Mouse (Mus musculus) limb, embryonic 14.5 days (tissue): ENCODE measurements around the gene Gpr19. TPM values are rescaled to one million over a fixed set of nuclear protein-coding genes. Genes with fewer than 3 reads are reported as not detected.

ENCODE experiments used
- ATAC-seq: fragments of 200-750 bp; cut with Nextera tagmentation; 2 replicates; pipeline ENCODE4 v1.8.0; 2017; ENCODE audit warnings: low read depth, moderate number of reproducible peaks, moderate TSS enrichment; ENCODE audit not compliant: low FRiP score
- DNase-seq: peaks from one replicate; pipeline ENCODE4 v3.0.0-alpha.2; 2015; ENCODE audit warnings: low spot score
- H3K27ac ChIP-seq: fragments of 300-500 bp; sonication (generic); replicated peaks from 2 replicates; pipeline ENCODE4 v1.5.1; 2014; ENCODE audit warnings: low read depth, mild to moderate bottlenecking, low read length, moderate library complexity, mixed read lengths
- H3K27me3 ChIP-seq: fragments of 300-500 bp; sonication (generic); 2 replicates; pipeline ENCODE4 v1.6.1; 2014; ENCODE audit warnings: low read length, mixed read lengths; ENCODE audit not compliant: control insufficient read depth, insufficient read depth
- H3K36me3 ChIP-seq: fragments of 300-500 bp; sonication (generic); 2 replicates; pipeline ENCODE4 v1.6.1; 2014; ENCODE audit warnings: mild to moderate bottlenecking, low read length, moderate library complexity, mixed read lengths; ENCODE audit not compliant: control insufficient read depth, insufficient read depth
- H3K4me1 ChIP-seq: fragments of 300-500 bp; sonication (generic); 2 replicates; pipeline ENCODE4 v1.6.1; 2014; ENCODE audit warnings: antibody characterized with exemption, low read length, mixed read lengths; ENCODE audit not compliant: control insufficient read depth, insufficient read depth
- H3K4me2 ChIP-seq: fragments of 300-500 bp; sonication (generic); replicated peaks from 2 replicates; pipeline ENCODE4 v1.6.1; 2014; ENCODE audit warnings: low read depth, mild to moderate bottlenecking, low read length, moderate library complexity; ENCODE audit not compliant: severe bottlenecking
- H3K4me3 ChIP-seq: fragments of 300-500 bp; sonication (generic); replicated peaks from 2 replicates; pipeline ENCODE4 v1.5.1; 2014; ENCODE audit warnings: low read length
- H3K9ac ChIP-seq: fragments of 300-500 bp; sonication (generic); 2 replicates; pipeline ENCODE4 v1.6.1; 2014; ENCODE audit warnings: mild to moderate bottlenecking, low read depth, low read length, moderate library complexity; ENCODE audit not compliant: severe bottlenecking
- H3K9me3 ChIP-seq: fragments of 300-500 bp; sonication (generic); 2 replicates; pipeline ENCODE4 v1.6.1; 2016; ENCODE audit warnings: low read length; ENCODE audit not compliant: control insufficient read depth
- POLR2A ChIP-seq: fragments of 200-500 bp; IDR thresholded peaks from 2 replicates; pipeline ENCODE4 v1.8.0; 2012; ENCODE audit warnings: inconsistent platforms, mild to moderate bottlenecking, moderate library complexity, borderline replicate concordance; ENCODE audit not compliant: insufficient read depth, insufficient read length; ENCODE audit errors: extremely low read depth
- WGBS: fragments of 180-500 bp; shearing (Covaris S2); extraction: QIAGEN DNeasy Blood & Tissue Kit; methylation state at CpG from one replicate; pipeline ENCODE4 v1.1.7; 2014; 5-methylcytosine and 5-hydroxymethylcytosine counted together
- polyA plus RNA-seq, 2 experiments: library from polyadenylated mRNA; depleted of rRNA in 1 of 2; stranded (reverse) in 1 of 2; unstranded in 1 of 2; fragments of >200 nt; fragmentation: Nextera tagmentation in 1 of 2; extraction: Ambion mirVana in 1 of 2; gene quantifications; 2 replicates each; pipeline versions ENCODE4 v1.2.1 to v1.2.3; 2012 to 2014

Gpr19 gene
- polyA plus RNA-seq, 2 experiments = 7.9 to 8.9 TPM

DNA sequence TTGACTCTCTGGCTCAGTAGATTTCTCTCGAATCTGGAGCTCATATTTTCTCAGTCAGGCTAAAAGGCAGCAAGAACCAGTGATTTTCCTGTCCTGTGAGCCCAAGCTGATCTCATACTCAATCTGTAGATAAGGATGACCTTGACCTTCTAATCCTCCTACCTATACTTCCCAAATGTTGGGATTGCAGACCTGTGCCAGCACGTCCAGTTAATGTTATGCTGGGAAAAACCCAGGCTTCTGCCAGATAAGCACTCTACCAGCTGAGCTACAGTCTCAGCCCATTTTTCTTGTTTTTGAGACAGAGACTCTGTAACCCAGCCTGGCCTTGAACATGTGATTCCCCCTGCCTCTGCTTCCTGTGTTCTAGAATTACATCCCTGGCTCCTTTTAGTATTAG is 58.0 kb downstream of the Gpr19 start:
- Histone ChIP-seq H3K4me2 (no peak overlapping the region), H3K4me1 (no peaks in the 10 kb centered on the region), H3K36me3 (no peaks in the 10 kb centered on the region), H3K4me3 (no peak overlapping the region), H3K27me3 (no peaks in the 10 kb centered on the region), H3K27ac (no peak overlapping the region), H3K9me3 (no peaks in the 10 kb centered on the region), H3K9ac (no peak overlapping the region)
- ATAC-seq (no peak), DNase-seq (no peak)
- no peak for TF ChIP-seq POLR2A
- WGBS = 77% methylated on average over 2 of the region's 2 CpGs

DNA sequence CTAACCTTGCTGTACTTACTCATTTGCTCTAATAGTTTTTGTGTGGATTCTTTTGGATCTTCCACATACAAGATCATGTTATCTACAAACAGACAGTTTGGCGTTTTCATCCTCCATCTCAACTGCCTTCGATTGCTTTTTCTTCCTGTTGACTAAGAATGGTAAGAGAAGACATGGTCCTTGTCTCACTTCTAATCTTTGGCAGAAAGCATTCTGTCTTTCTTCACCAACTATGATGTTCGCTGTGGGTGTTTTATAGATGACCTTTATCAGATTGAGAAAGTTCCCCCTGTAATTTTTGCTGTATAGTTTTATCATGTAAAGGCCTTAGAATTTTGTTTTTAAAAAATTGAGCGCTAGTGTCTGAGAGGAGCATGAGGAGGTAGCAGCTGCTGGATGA is 60.3 kb downstream of the Gpr19 start:
- Histone ChIP-seq H3K9ac (no peak overlapping the region), H3K9me3 (no peaks in the 10 kb centered on the region), H3K4me2 (no peak overlapping the region), H3K4me1 (no peaks in the 10 kb centered on the region), H3K27me3 (no peaks in the 10 kb centered on the region), H3K27ac (no peak overlapping the region), H3K36me3 (no peaks in the 10 kb centered on the region), H3K4me3 (no peak overlapping the region)
- TF ChIP-seq POLR2A = no peak
- no peak for ATAC-seq
- 87% methylated on average over 4 of the region's 4 CpGs for WGBS
- DNase-seq = no peak

DNA sequence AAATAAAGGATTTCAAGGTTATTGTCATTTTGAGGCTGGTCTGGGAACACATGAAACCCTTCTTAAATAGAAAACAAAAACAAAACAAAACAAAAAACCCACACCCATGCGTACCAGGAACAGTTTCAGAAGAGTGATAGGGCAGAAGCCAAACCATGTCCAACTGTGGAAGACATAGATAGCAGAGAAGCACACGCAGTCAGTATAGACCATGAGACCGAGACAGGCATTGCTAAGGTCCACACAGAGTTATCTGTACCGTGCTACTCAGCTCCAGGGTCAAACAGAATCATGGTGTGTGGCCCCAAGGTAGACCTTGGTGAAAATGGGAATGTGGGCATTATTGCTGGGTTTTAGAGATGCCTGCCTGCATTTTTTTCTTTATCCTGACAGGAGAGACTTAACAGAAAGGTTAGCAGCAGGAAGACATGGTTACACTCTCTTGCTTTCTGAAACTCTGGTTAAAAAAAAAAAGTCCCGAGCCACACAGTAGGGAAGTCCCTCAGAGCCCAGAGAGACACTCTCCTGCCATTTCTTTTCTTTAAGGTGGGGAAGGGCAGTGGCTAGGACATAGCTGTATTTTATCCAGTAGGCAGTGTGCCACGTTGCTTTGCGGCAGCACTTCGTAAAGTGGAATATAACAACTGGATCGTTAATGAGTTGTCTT is 63.7 kb downstream of the Gpr19 start:
- no peak overlapping the region for H3K4me2 ChIP-seq
- H3K4me3 ChIP-seq = no peak overlapping the region
- 63% methylated on average over 9 of the region's 9 CpGs for WGBS
- H3K27me3 ChIP-seq = no peaks in the 10 kb centered on the region
- TF ChIP-seq POLR2A = no peak
- DNase-seq (no peak), ATAC-seq (no peak)
- no peaks in the 10 kb centered on the region for H3K4me1 ChIP-seq
- no peaks in the 10 kb centered on the region for H3K36me3 ChIP-seq
- H3K9ac ChIP-seq = no peak overlapping the region
- H3K9me3 ChIP-seq = no peaks in the 10 kb centered on the region
- H3K27ac ChIP-seq = no peak overlapping the region

DNA sequence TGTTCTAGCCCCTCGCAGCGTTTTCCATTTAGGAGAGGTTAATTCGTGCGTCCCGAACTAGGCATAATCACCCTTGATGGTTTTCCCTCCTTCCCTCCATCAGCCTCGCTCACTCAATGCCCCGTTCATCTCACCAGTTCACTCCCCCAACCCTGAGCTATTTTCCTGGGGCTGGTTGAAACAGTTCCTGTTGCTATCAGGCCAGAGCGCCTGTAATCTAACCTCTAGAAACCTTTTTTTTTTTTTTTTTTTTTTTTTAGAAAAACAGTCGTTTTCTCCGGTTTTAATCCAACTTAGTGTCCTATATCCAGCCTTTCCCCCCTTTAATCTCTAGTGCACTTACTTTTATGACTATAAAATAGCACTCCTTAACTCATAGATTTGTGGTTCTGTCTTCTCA is 67.6 kb downstream of the Gpr19 start:
- H3K27ac ChIP-seq = peak overlapping the region; percentile 79
- no peak for DNase-seq
- peak overlapping the region; percentile 77 for H3K4me2 ChIP-seq
- H3K9ac ChIP-seq = peak overlapping the region; percentile 67
- TF ChIP-seq POLR2A = no peak
- ATAC-seq = no peak
- peaks cover 7% of the 10 kb centered on the region; the same call in 1 of the 2 replicates for H3K4me1 ChIP-seq
- peak overlapping the region; percentile 72 for H3K4me3 ChIP-seq
- H3K36me3 ChIP-seq = no peaks in the 10 kb centered on the region
- no peaks in the 10 kb centered on the region for H3K9me3 ChIP-seq
- no peaks in the 10 kb centered on the region for H3K27me3 ChIP-seq
- 4% methylated on average over 10 of the region's 10 CpGs for WGBS

DNA sequence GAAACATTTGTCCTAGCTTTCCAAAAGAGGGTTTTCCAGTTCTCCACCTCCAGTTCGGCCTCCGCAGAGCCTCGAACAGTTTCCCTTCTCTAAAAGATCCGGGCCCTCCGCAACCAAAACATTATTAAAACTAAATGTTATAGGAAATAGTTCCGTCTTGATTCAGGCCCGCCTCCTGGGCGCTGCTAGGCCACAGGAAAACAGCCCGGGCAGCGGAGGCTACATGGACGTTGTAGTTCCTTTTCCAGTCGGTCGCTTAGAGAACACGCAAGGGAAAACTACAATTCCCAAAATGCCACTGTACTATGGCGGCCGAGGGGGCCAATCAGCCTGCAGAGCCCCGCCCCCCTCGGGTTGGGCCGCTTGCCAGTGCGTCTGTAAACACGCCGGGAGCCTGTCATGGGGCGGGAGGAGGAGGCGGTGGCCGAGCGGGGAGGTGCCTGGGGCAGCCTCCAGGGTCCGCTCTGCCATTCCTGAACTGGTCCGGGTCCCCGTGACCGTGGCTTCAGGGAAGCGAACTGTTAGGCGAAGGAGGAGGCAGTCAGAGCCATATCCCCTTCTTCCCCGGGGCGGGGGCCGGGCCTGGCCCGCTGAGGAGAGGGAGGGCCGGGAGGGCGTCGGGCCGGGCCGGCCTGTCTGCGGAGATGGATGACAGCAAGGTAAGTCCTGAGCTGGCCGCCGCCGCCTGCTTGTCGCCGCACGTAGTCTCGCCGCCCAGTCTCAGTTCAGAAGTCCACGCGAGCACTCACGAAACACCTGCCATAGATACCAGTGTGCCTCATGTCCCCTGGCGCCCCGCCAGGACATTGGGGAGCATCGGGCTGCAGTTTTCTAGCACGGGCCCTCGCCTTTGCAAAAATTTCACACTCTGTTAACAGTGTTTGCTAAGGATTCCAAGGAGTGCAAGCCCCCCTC is 68.3 kb downstream of the Gpr19 start, which contains the start of gene Crebl2:
Gene Crebl2 (plus strand): TSS at position 369 of the 915 bp plus-strand sequence.
- TF ChIP-seq POLR2A = 0 out of 2 replicates have a peak, but pooled peaks have one; percentile 32
- H3K9me3 ChIP-seq = no peaks in the 10 kb centered on the region
- H3K36me3 ChIP-seq = no peaks in the 10 kb centered on the region
- H3K27ac ChIP-seq = peak within 1 kb of the TSS; percentile 85
- ATAC-seq (peak; percentile 97), DNase-seq (peak; percentile 100)
- H3K4me1 ChIP-seq = peaks cover 7% of the 10 kb centered on the region; the same call in 1 of the 2 replicates
- no peaks in the 10 kb centered on the region for H3K27me3 ChIP-seq
- peak within 1 kb of the TSS; percentile 77 for H3K4me2 ChIP-seq
- peak within 1 kb of the TSS; percentile 67 for H3K9ac ChIP-seq
- 1% methylated on average over 51 of the region's 58 CpGs for WGBS
- H3K4me3 ChIP-seq = peak within 1 kb of the TSS; percentile 72
